Mouse (Mus musculus) ES-Bruce4 (cell line): Measurements from ENCODE around the gene Hoxb2.
A peak's percentile ranks its signal among the peaks of the same experiment; 100 is the strongest.

ENCODE experiments used
- CTCF ChIP-seq: IDR thresholded peaks from one replicate; pipeline ENCODE4 v1.8.1; 2011; ENCODE audit warnings: low read depth, low read length
- EP300 ChIP-seq: IDR thresholded peaks from 2 replicates; pipeline ENCODE4 v1.6.1; 2011; ENCODE audit warnings: low read depth, low read length; ENCODE audit not compliant: insufficient read depth
- POLR2A ChIP-seq: IDR thresholded peaks from one replicate; pipeline ENCODE4 v1.8.1; 2011; ENCODE audit warnings: low read length; ENCODE audit not compliant: insufficient read depth

DNA sequence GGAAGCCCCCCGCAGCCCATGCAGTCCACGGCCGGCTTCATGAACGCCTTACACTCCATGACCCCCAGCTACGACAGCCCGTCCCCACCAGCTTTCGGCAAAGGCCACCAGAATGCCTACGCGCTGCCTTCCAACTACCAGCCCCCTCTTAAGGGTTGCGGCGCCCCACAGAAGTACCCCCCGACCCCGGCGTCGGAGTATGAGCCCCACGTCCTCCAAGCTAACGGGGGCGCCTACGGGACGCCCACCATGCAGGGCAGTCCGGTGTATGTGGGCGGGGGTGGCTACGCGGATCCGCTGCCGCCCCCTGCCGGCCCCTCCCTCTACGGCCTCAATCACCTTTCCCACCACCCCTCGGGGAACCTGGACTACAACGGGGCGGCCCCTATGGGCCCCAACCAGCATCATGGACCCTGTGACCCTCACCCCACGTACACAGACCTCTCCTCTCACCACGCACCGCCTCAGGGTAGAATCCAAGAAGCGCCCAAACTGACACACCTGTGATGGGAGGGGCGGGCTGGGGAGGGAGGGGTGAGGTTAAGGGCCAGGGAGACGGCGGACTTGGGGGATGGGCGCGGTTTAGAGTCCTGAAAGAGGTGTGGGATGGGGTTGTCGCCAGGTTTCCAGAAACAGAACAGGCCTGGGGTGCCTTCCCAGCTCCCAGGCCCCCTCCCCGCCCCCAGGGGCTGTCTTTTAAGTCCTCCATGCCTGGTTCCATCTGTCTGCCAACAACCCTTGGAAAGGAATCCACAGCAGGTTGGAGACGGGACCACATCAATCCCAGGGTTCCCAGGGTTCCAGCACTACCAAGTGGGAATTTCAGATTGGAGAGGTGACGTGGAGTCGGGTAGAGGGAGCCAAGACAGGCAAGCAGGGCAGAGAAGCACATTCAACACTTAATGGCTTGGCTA is 4.2 kb upstream of the Hoxb2 start:
- TF ChIP-seq POLR2A: no peak
- TF ChIP-seq CTCF: peak; percentile 8
- TF ChIP-seq EP300: no peak
